Mouse (Mus musculus): ENCODE results near the gene Cacna1c. TPM values are rescaled to one million over a fixed set of nuclear protein-coding genes. Genes with fewer than 3 reads are reported as not detected.

Cacna1c gene
- polyA plus RNA-seq, 1 experiment from 2014 or later, result 0.30 TPM

DNA sequence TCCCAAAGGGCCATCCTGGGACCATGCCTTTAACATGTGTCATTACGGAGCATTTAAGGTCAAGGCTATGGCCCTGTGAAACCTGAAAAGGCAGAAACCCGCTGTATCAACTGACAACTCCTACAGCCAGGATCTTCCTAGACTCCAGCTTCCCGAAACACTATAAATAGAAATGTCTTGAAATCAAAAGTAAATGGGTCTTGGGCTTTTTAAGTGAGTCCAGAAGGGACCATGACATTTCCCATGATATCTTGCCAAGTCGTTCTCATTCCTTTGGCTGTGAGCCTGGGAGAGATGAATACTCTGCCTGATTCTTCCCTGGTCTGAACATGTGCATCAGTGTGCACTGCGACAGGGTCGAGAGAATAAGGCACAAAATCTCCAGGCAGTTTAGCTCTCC is 158.4 kb downstream of the Cacna1c start:
- Histone ChIP-seq H3K27ac (ENCODE audit: low read length) (no peak overlapping the region), H3K9me3 (replicated peaks; ENCODE audit: control insufficient read depth, low read length) (no peaks in the 10 kb centered on the region), H3K27me3 (ENCODE audit: control insufficient read depth, insufficient read depth, low read depth, low read length) (0 out of 2 replicates have a peak, but pooled peaks cover 2% of the 10 kb centered on the region), H3K4me1 (ENCODE audit: control insufficient read depth, low read depth, low read length) (no peaks in the 10 kb centered on the region), H3K36me3 (ENCODE audit: control insufficient read depth, insufficient read depth) (no peaks in the 10 kb centered on the region), H3K4me3 (ENCODE audit: low read depth, low read length) (no peak overlapping the region), H3K4me2 (ENCODE audit: low read depth, low read length) (no peak overlapping the region), H3K9ac (ENCODE audit: low read depth, low read length) (no peak overlapping the region)
- WGBS (ENCODE audit: insufficient replicate concordance), result 61% methylated on average over 6 of the region's 6 CpGs
- ATAC-seq (ENCODE audit: low read depth), result no peak

DNA sequence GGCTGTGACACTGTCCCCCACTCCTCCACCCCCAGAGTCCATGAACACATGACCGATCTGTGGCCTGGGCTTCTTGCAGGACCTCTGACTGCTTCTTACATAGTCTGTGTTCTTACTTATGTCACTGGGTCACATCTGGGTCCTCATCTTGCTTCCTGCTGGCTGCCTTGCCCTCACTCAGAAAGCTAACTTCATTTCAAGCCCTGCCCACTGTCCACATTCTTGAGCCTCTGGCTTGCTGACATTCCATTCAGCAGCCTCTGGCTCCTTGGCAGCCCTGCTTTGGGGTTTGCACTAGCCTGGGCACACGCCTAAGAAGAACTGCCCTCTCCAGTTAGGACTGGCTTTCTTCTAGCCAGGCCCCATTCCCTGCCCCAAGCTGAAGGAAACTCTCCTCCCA is 159.2 kb downstream of the Cacna1c start:
- Histone ChIP-seq H3K4me3 (ENCODE audit: low read depth, low read length) (no peak overlapping the region), H3K27me3 (ENCODE audit: control insufficient read depth, insufficient read depth, low read depth, low read length) (0 out of 2 replicates have a peak, but pooled peaks cover 2% of the 10 kb centered on the region), H3K9me3 (replicated peaks; ENCODE audit: control insufficient read depth, low read length) (no peaks in the 10 kb centered on the region), H3K36me3 (ENCODE audit: control insufficient read depth, insufficient read depth) (no peaks in the 10 kb centered on the region), H3K4me2 (ENCODE audit: low read depth, low read length) (no peak overlapping the region), H3K27ac (ENCODE audit: low read length) (no peak overlapping the region), H3K4me1 (ENCODE audit: control insufficient read depth, low read depth, low read length) (no peaks in the 10 kb centered on the region), H3K9ac (ENCODE audit: low read depth, low read length) (no peak overlapping the region)
- WGBS (ENCODE audit: insufficient replicate concordance), result 72% methylated on average over 2 of the region's 2 CpGs
- ATAC-seq (ENCODE audit: low read depth), result no peak

DNA sequence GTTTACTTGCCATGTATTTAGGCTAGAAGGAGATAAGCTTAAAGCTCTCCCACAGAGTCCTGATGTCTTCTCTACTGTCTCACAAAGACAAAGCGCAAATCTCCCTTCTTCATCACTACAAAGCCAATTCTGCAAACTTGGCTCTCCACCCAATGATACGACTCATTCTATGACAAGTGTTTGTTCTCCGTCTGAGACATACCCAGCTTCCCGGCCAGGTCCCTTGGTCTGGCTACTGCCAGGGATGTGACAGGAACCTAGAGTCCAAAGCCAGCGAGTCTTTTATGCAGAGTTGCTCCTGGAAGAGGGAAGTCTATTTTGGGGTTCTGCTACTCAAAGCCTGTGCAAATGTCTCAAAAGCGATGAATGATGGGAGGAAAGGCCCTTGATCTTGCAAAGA is 160.9 kb downstream of the Cacna1c start:
- H3K9ac ChIP-seq (ENCODE audit: low read depth, low read length), result no peak overlapping the region
- no peaks in the 10 kb centered on the region for H3K36me3 ChIP-seq (ENCODE audit: control insufficient read depth, insufficient read depth)
- H3K27me3 ChIP-seq (ENCODE audit: control insufficient read depth, insufficient read depth, low read depth, low read length), result no peaks in the 10 kb centered on the region
- H3K9me3 ChIP-seq (replicated peaks; ENCODE audit: control insufficient read depth, low read length), result no peaks in the 10 kb centered on the region
- H3K4me2 ChIP-seq (ENCODE audit: low read depth, low read length), result no peak overlapping the region
- no peak overlapping the region for H3K27ac ChIP-seq (ENCODE audit: low read length)
- WGBS (ENCODE audit: insufficient replicate concordance), result 66% methylated on average over 6 of the region's 6 CpGs
- no peak for ATAC-seq (ENCODE audit: low read depth)
- H3K4me1 ChIP-seq (ENCODE audit: control insufficient read depth, low read depth, low read length), result no peaks in the 10 kb centered on the region
- no peak overlapping the region for H3K4me3 ChIP-seq (ENCODE audit: low read depth, low read length)

DNA sequence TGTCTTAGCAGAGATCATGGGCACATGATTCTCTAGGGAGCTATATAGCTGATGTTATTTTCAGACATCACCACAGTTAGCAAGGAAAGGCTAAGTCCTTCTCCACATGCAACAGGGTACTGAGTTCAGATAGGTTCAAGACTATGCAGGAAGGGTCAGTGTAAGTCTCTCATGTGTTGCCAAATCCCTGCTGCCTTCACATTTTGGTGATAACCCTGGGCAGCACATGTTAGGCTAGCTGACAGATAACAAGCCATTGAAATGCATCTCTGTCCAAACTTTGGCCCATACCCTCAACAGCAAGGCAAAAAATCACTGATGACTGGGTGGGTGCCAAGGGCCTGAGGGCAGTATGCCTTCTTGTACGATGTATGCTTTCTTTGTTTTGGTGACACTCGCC is 161.3 kb downstream of the Cacna1c start:
- 78% methylated on average over 2 of the region's 2 CpGs for WGBS (ENCODE audit: insufficient replicate concordance)

DNA sequence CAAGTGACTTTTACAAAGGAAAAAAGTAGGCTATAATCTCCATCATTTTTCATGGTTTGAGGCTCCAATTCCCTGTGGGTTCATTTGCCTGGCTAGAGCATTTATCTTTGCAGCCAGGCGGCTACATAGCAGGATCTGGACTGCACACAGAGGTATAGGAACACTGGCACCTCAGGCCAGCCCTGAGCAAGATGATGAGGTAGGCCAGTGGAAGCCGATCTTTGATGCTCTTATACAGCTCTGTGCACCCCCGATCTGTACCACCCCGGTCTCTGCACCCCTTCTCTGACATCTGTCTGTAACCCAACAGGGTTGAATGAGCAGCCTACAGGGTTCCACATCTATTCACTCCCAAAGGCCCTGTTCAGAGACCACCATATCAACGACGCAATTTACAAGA is 168.3 kb downstream of the Cacna1c start:
- WGBS (ENCODE audit: insufficient replicate concordance), result 76% methylated on average over 6 of the region's 6 CpGs
- no peaks in the 10 kb centered on the region for H3K36me3 ChIP-seq (ENCODE audit: control insufficient read depth, insufficient read depth)
- no peaks in the 10 kb centered on the region for H3K4me1 ChIP-seq (ENCODE audit: control insufficient read depth, low read depth, low read length)
- no peaks in the 10 kb centered on the region for H3K27me3 ChIP-seq (ENCODE audit: control insufficient read depth, insufficient read depth, low read depth, low read length)
- H3K9me3 ChIP-seq (replicated peaks; ENCODE audit: control insufficient read depth, low read length), result no peaks in the 10 kb centered on the region
- no peak for ATAC-seq (ENCODE audit: low read depth)
- H3K27ac ChIP-seq (ENCODE audit: low read length), result no peak overlapping the region
- no peak overlapping the region for H3K4me3 ChIP-seq (ENCODE audit: low read depth, low read length)
- H3K4me2 ChIP-seq (ENCODE audit: low read depth, low read length), result no peak overlapping the region
- no peak overlapping the region for H3K9ac ChIP-seq (ENCODE audit: low read depth, low read length)

More for the DNA sequence above, 161.3 kb downstream of the Cacna1c start:
- no peaks in the 10 kb centered on the region for H3K4me1 ChIP-seq (ENCODE audit: control insufficient read depth, low read depth, low read length)
- no peak overlapping the region for H3K4me3 ChIP-seq (ENCODE audit: low read depth, low read length)
- H3K36me3 ChIP-seq (ENCODE audit: control insufficient read depth, insufficient read depth), result no peaks in the 10 kb centered on the region
- H3K27ac ChIP-seq (ENCODE audit: low read length), result no peak overlapping the region
- no peak overlapping the region for H3K9ac ChIP-seq (ENCODE audit: low read depth, low read length)
- no peaks in the 10 kb centered on the region for H3K27me3 ChIP-seq (ENCODE audit: control insufficient read depth, insufficient read depth, low read depth, low read length)
- H3K4me2 ChIP-seq (ENCODE audit: low read depth, low read length), result no peak overlapping the region
- no peaks in the 10 kb centered on the region for H3K9me3 ChIP-seq (replicated peaks; ENCODE audit: control insufficient read depth, low read length)
- ATAC-seq (ENCODE audit: low read depth), result no peak

DNA sequence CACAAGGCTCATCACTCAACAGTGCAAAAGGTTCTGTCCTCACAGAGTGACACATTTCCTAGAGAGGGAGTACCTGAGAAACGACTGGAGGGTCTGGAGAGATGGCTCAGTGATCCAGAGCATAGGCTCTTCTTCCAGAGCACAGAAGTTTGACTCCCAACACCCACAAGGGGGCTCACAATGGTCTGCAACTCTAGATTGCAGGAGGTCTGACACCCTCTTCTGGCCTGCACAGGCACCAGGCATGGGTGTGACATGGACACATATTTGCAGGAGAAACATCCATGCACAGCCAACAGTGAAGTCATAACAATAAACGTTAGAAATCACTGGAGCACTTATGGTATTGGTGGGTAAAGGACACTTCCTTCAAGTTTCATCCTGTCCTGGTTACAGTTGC is 173.4 kb downstream of the Cacna1c start:
- no peak for ATAC-seq (ENCODE audit: low read depth)
- Histone ChIP-seq H3K27me3 (ENCODE audit: control insufficient read depth, insufficient read depth, low read depth, low read length) (no peaks in the 10 kb centered on the region), H3K9me3 (replicated peaks; ENCODE audit: control insufficient read depth, low read length) (no peaks in the 10 kb centered on the region), H3K4me3 (ENCODE audit: low read depth, low read length) (no peak overlapping the region), H3K36me3 (ENCODE audit: control insufficient read depth, insufficient read depth) (no peaks in the 10 kb centered on the region), H3K9ac (ENCODE audit: low read depth, low read length) (no peak overlapping the region), H3K4me2 (ENCODE audit: low read depth, low read length) (no peak overlapping the region), H3K27ac (ENCODE audit: low read length) (no peak overlapping the region), H3K4me1 (ENCODE audit: control insufficient read depth, low read depth, low read length) (no peaks in the 10 kb centered on the region)
- WGBS (ENCODE audit: insufficient replicate concordance), result 51% methylated on average over 2 of the region's 2 CpGs

DNA sequence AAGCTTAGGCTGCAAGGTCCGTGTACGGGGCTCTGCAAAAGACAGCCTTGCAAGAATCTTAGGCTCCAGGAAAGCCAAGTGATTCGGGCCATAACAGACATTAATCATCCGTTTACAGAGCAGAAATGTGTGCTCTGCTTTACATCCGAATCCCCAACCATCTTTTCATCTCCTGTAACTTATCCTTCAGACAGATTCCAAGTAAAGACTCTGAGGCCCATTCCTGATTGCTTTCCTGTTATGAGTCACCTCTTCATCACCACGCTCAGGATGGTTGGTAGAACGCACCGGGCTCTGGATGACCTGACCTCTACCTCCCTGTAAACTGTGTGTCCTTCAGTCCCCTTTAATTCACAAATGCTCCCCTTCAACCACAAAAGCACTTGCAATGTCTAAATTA is 175.0 kb downstream of the Cacna1c start:
- H3K4me3 ChIP-seq (ENCODE audit: low read depth, low read length), result no peak overlapping the region
- H3K4me1 ChIP-seq (ENCODE audit: control insufficient read depth, low read depth, low read length), result peaks cover 3% of the 10 kb centered on the region; the same call in 1 of the 2 replicates
- no peak for ATAC-seq (ENCODE audit: low read depth)
- H3K27me3 ChIP-seq (ENCODE audit: control insufficient read depth, insufficient read depth, low read depth, low read length), result no peaks in the 10 kb centered on the region
- H3K4me2 ChIP-seq (ENCODE audit: low read depth, low read length), result no peak overlapping the region
- H3K36me3 ChIP-seq (ENCODE audit: control insufficient read depth, insufficient read depth), result no peaks in the 10 kb centered on the region
- H3K9me3 ChIP-seq (replicated peaks; ENCODE audit: control insufficient read depth, low read length), result no peaks in the 10 kb centered on the region
- 72% methylated on average over 8 of the region's 8 CpGs for WGBS (ENCODE audit: insufficient replicate concordance)
- H3K9ac ChIP-seq (ENCODE audit: low read depth, low read length), result no peak overlapping the region
- H3K27ac ChIP-seq (ENCODE audit: low read length), result no peak overlapping the region

DNA sequence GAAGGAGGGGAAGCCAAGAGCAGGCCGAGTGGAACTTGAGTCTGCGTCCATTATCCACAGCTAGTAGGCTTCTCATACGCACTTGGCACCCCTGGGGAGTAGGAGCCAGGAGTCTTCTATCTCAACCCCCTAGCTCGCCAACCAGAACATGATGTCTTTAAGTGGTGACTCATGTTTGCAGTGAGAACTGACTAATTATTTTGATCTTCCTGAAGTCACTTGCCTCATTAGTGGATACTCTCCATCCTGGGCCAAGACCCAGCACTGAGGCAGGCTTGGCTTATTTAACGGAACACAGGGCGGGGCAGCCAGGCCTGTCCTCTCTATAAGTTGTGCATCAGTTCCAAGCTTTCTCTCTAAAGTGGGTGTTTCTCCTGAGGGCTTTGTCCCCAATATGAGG is 177.3 kb downstream of the Cacna1c start:
- no peaks in the 10 kb centered on the region for H3K9me3 ChIP-seq (replicated peaks; ENCODE audit: control insufficient read depth, low read length)
- H3K4me1 ChIP-seq (ENCODE audit: control insufficient read depth, low read depth, low read length), result peaks cover 14% of the 10 kb centered on the region
- 82% methylated on average over 6 of the region's 6 CpGs for WGBS (ENCODE audit: insufficient replicate concordance)
- no peak overlapping the region for H3K9ac ChIP-seq (ENCODE audit: low read depth, low read length)
- no peaks in the 10 kb centered on the region for H3K36me3 ChIP-seq (ENCODE audit: control insufficient read depth, insufficient read depth)
- no peak overlapping the region for H3K4me2 ChIP-seq (ENCODE audit: low read depth, low read length)
- no peak overlapping the region for H3K27ac ChIP-seq (ENCODE audit: low read length)
- ATAC-seq (ENCODE audit: low read depth), result no peak
- H3K27me3 ChIP-seq (ENCODE audit: control insufficient read depth, insufficient read depth, low read depth, low read length), result no peaks in the 10 kb centered on the region
- H3K4me3 ChIP-seq (ENCODE audit: low read depth, low read length), result no peak overlapping the region

DNA sequence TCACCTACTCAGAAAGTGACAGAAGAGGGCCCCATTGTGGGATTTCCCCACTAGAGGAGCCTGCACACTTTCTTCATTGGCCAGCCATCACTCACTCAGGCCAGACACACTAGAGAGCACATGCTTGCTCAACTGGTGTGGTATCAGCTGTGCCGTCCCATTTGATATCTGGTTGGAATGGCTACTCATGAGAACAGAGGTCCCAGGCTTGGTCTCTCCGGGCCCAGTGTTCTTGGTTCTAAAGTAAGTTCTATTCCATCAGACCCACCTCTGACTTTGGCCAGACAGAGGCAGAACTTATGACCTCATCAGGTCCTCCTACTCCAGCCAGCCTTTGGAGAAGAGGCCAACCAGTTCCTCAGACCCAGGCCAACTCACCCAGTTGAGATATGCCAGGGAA is 178.0 kb downstream of the Cacna1c start:
- WGBS (ENCODE audit: insufficient replicate concordance), result 78% methylated on average over 2 of the region's 2 CpGs
- Histone ChIP-seq H3K9ac (ENCODE audit: low read depth, low read length) (no peak overlapping the region), H3K36me3 (ENCODE audit: control insufficient read depth, insufficient read depth) (no peaks in the 10 kb centered on the region), H3K4me2 (ENCODE audit: low read depth, low read length) (no peak overlapping the region), H3K9me3 (replicated peaks; ENCODE audit: control insufficient read depth, low read length) (no peaks in the 10 kb centered on the region), H3K4me3 (ENCODE audit: low read depth, low read length) (no peak overlapping the region), H3K27me3 (ENCODE audit: control insufficient read depth, insufficient read depth, low read depth, low read length) (no peaks in the 10 kb centered on the region), H3K4me1 (ENCODE audit: control insufficient read depth, low read depth, low read length) (peaks cover 14% of the 10 kb centered on the region), H3K27ac (ENCODE audit: low read length) (no peak overlapping the region)
- ATAC-seq (ENCODE audit: low read depth), result no peak

Measured in liver, embryonic 16.5 days (tissue).